Mouse (Mus musculus) midbrain, embryonic 16.5 days (tissue): ENCODE measurements at regions not wholly inside any gene's neighbourhood (a gene's known extent, or its start where the extent isn't known, plus 50 kb on each side); places are given as distances from the start of the nearest gene placed in this dataset.

ENCODE experiments used
- ATAC-seq: fragments of 200-750 bp; cut with Nextera tagmentation; 2 replicates; pipeline ENCODE4 v1.8.0; 2017; ENCODE audit warnings: moderate TSS enrichment
- H3K27ac ChIP-seq: fragments of 300-500 bp; sonication (generic); 2 replicates; pipeline ENCODE4 v1.5.1; 2014; ENCODE audit warnings: mild to moderate bottlenecking, low read length, mixed read lengths
- H3K27me3 ChIP-seq: fragments of 300-500 bp; sonication (generic); 2 replicates; pipeline ENCODE4 v1.6.1; 2014; ENCODE audit warnings: low read depth, low read length, mixed read lengths; ENCODE audit not compliant: control insufficient read depth, insufficient read depth
- H3K36me3 ChIP-seq: fragments of 300-500 bp; sonication (generic); 2 replicates; pipeline ENCODE4 v1.6.1; 2014; ENCODE audit warnings: mild to moderate bottlenecking, low read length, moderate library complexity, mixed read lengths; ENCODE audit not compliant: control insufficient read depth, insufficient read depth
- H3K4me1 ChIP-seq: fragments of 300-500 bp; sonication (generic); 2 replicates; pipeline ENCODE4 v1.6.1; 2014; ENCODE audit warnings: mild to moderate bottlenecking, low read length, mixed read lengths; ENCODE audit not compliant: control insufficient read depth, insufficient read depth
- H3K4me2 ChIP-seq: fragments of 300-500 bp; sonication (generic); 2 replicates; pipeline ENCODE4 v1.6.1; 2014; ENCODE audit warnings: mild to moderate bottlenecking, low read length, mixed read lengths
- H3K4me3 ChIP-seq: fragments of 300-500 bp; sonication (generic); 2 replicates; pipeline ENCODE4 v1.5.1; 2014; ENCODE audit warnings: low read depth, mild to moderate bottlenecking, low read length, moderate library complexity, mixed read lengths
- H3K9ac ChIP-seq: fragments of 300-500 bp; sonication (generic); 2 replicates; pipeline ENCODE4 v1.6.1; 2014; ENCODE audit warnings: low read depth, low read length, mixed read lengths
- H3K9me3 ChIP-seq: fragments of 300-500 bp; sonication (generic); replicated peaks from 2 replicates; pipeline ENCODE4 v1.6.1; 2014; ENCODE audit warnings: mild to moderate bottlenecking, low read length, mixed read lengths; ENCODE audit not compliant: control insufficient read depth, poor library complexity, severe bottlenecking
- WGBS: fragments of 180-500 bp; shearing (Covaris S2); extraction: QIAGEN DNeasy Blood & Tissue Kit; methylation state at CpG from one replicate; pipeline ENCODE4 v1.1.7; 2014; 5-methylcytosine and 5-hydroxymethylcytosine counted together

DNA sequence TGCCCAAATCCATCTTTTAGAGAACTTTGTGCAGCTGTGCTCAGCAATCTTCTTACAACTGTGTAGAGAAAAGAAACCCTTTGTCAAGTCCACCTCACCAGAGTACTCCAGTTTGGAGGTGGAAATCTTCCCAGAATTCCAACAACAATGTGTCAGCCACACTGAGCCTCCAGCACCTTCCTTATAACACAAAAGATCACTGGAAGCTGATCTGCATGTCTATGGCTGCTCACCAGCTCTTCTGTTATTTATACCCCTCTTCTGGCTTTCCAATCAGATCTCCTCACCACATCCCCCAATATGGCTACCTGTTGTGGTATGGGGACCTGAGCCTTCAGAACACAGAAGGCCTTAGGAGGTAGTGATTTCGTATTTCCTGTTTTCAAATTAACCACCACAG is 50.2 kb upstream of the Galnt18 start:
- ATAC-seq: no peak
- no peak overlapping the region for H3K9ac ChIP-seq
- no peaks in the 10 kb centered on the region for H3K4me1 ChIP-seq
- 65% methylated on average over 1 of the region's 1 CpGs for WGBS
- no peak overlapping the region for H3K4me2 ChIP-seq
- H3K9me3 ChIP-seq: no peaks in the 10 kb centered on the region
- H3K36me3 ChIP-seq: no peaks in the 10 kb centered on the region
- H3K27me3 ChIP-seq: no peaks in the 10 kb centered on the region
- H3K4me3 ChIP-seq: no peak overlapping the region
- no peak overlapping the region for H3K27ac ChIP-seq
